Mouse (Mus musculus) R1 (cell line): ENCODE measurements at regions not wholly inside any gene's neighbourhood (a gene's known extent, or its start where the extent isn't known, plus 50 kb on each side); places are given as distances from the start of the nearest gene placed in this dataset.

ENCODE experiments used
- DNase-seq: peaks from one replicate; pipeline ENCODE4 v3.0.0-alpha.2; 2018; ENCODE audit warnings: low read depth, low spot score

DNA sequence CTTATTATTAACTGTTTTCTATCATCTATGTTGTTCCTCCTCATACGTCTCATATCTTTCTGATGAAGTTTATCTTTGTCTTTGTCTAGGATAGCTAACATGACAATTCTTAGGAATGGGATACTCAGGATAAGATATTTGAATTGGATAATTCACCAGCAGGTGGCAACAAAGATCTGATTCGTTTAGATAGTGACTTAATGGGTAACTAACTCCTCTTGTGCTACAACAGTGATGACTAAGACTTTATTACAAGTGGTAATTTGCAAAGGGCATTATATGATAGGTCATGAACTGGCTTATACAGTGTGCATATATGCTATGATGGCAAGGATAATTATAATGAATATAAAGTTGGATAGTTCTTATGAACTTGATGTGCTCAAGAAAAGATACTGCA, 1207.9 kb downstream of the Nxph1 start:
- peak; percentile 35 for DNase-seq

DNA sequence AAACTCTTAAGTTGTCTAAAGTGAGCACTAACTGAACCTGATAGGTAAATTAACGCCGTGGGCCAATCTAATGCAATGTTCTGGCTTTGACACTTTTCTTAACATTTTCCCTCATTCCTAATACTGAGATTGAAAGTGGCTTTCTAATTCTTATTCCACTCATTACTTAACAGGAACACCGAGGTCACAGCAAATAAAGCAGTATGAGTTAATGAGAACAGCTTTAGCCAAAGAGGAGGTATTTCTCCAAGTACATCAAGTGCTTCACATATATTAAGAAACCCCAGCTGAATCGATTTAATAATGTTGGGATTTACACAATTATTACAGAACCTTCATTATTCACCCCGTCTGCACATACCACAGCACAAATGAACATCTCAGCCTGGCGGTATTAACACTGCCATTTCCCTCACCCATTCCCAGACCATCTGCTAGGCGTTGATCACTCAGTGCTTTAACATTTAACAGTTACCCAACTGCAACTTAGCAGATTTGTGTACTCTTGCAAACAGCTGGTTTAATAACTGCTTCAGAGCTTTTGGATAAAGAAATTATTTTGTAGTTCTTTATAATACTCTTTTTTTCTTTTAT, 1233.5 kb downstream of the Nxph1 start:
- no peak for DNase-seq

DNA sequence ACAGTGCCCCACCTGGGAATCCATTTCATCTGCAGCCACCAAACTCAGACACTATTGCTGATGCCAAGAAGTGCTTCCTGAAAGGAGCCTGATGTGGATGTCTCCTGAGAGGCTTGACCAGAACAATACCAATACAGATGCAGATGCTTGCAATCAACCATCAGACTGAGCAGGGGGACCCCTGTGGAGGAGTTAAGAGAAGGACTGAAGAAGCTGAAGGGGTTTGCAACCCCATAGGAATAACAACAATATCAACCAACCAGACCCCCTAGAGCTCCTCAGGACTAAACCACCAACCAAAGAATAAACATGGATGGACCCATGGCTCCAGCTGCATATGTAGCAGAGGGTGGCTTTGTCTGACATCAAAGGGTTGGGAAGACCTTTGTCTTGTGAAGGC, 1237.7 kb downstream of the Nxph1 start:
- DNase-seq: peak; percentile 74
